Mouse (Mus musculus) adrenal gland, adult 18-20 months (tissue): ENCODE data around the gene Vmn1r123. TPM values are rescaled to one million over a fixed set of nuclear protein-coding genes. Genes with fewer than 3 reads are reported as not detected.
"Not testable (repeated sequence)": the region's sequence is repeated elsewhere in the genome, so short reads cannot be mapped to it uniquely, and the experiment has no call there.

Experiments
- DNase-seq, 2 experiments: peaks; one replicate each; pipeline ENCODE4 v3.0.0; 2021 to 2022; ENCODE audit warnings: low spot score in 2 of 2
- long read RNA-seq, 2 experiments: library from polyadenylated mRNA; stranded (forward); transcript quantifications; one replicate each; pipeline ENCODE4 v2.0.0; 2021
- total RNA-seq, 2 experiments: library from RNA; stranded (reverse); gene quantifications; 1 replicate in 1 of 2; 2 replicates in 1 of 2; pipeline ENCODE4 v1.2.3; 2021

The Vmn1r123 gene
- not detected for total RNA-seq
- long read RNA-seq, experiment 1 = 0 reads
- long read RNA-seq, experiment 2 = 0 reads

DNA sequence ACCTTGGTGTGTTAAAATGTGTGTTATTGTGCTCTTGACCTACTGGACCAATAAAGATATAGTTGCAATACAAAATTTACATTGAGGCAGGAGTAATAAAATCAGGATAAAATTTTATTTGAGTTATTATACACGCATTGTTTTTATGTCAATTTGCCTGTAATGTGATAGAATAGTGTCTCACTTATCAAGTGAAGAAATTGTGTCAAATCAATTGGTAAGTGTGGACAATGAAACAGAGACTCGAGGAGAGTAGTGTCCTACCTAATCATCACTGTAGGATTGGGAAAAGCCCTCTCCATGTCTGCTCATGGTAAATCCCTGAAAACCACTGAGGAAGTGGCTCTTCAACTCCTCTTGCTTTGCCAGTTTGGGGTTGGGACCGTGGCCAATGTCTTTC is at the start of gene Vmn1r123:
TSS of gene Vmn1r123 (plus strand) at position 301 of the 400 bp plus-strand sequence.
- not testable (repeated sequence) for DNase-seq

DNA sequence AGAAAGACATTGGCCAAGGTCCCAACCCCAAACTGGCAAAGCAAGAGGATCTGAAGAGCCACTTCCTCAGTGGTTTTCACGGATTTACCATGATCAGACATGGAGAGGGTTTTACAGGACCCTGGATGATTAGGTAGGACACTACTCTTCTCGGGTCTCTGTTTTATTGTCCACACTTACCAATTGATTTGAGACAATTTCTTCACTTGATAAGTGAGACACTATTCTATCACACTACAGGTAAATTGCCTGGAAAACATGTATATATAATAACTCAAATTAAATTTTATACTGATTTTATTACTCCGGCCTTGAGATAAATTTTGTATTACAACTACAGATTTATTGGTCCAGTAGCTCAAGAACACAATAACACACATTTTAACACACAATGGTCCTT is 28.0 kb upstream of the Vmn1r123 start, which contains the start of gene Vmn1r122:
TSS of gene Vmn1r122 (minus strand) at position 101 of the 400 bp plus-strand sequence.
- DNase-seq = not testable (repeated sequence)

DNA sequence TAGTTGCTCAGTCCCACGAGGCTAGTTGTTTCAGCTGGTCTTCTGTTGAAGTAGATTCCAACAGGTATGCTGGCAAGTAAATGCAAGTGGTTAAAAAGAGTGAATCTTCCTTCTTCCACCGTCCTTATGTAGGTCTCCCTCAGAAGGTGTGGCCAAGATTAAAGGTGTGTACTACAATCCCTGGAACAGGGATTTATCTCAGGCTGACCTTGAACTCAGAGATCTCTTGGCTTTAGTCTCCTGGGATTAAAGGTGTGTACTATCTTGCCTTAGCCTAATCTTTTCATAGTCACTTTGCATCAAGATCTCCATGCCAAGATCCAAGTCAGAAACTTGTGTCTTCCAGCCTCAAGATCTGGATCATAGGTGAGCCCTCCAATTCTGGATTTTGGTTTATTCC is 28.3 kb downstream of the Vmn1r123 start, which contains the start of gene Gm5157:
TSS of gene Gm5157 (minus strand) at position 101 of the 400 bp plus-strand sequence.
- DNase-seq = not testable (repeated sequence)

Other genes with a start within 250 kb of the Vmn1r123 start
- not detected for gene Vmn1r118, start 249.8 kb upstream of the Vmn1r123 start, total RNA-seq
- gene Vmn1r119, start 149.7 kb upstream of the Vmn1r123 start, total RNA-seq = not detected
- gene Vmn1r120, start 108.4 kb upstream of the Vmn1r123 start, total RNA-seq = not detected
- gene Vmn1r121, start 63.7 kb upstream of the Vmn1r123 start, total RNA-seq = not detected
- not detected for gene Vmn1r122, start 28.1 kb upstream of the Vmn1r123 start, total RNA-seq
- gene Gm5157, start 28.2 kb downstream of the Vmn1r123 start, total RNA-seq = not detected
- not detected for gene Vmn1r124, start 98.4 kb downstream of the Vmn1r123 start, total RNA-seq
- not detected for gene Vmn1r125, start 110.0 kb downstream of the Vmn1r123 start, total RNA-seq
- gene Vmn1r126, start 139.3 kb downstream of the Vmn1r123 start, total RNA-seq = not detected
- not detected for gene Vmn1r127, start 157.7 kb downstream of the Vmn1r123 start, total RNA-seq
- gene Vmn1r128, start 187.2 kb downstream of the Vmn1r123 start, total RNA-seq = not detected
- not detected for gene Vmn1r129, start 199.1 kb downstream of the Vmn1r123 start, total RNA-seq